Mouse (Mus musculus) forebrain, embryonic 10.5 days (tissue): ENCODE results near the gene Smg6. TPM values are rescaled to one million over a fixed set of nuclear protein-coding genes. Genes with fewer than 3 reads are reported as not detected.

ENCODE experiments used
- DNase-seq: peaks from one replicate; pipeline ENCODE4 v3.0.0-alpha.2; 2017; ENCODE audit warnings: low spot score; ENCODE audit errors: extremely low spot score
- H3K27ac ChIP-seq: fragments of 300-500 bp; sonication (generic); 2 replicates; pipeline ENCODE4 v1.5.1; 2016; ENCODE audit warnings: mild to moderate bottlenecking
- H3K27me3 ChIP-seq: fragments of 300-500 bp; sonication (generic); 2 replicates; pipeline ENCODE4 v1.6.1; 2016; ENCODE audit warnings: mild to moderate bottlenecking; ENCODE audit not compliant: poor library complexity, severe bottlenecking
- H3K36me3 ChIP-seq: fragments of 300-500 bp; sonication (generic); replicated peaks from 2 replicates; pipeline ENCODE4 v1.6.1; 2016; ENCODE audit warnings: mild to moderate bottlenecking, moderate library complexity
- H3K4me1 ChIP-seq: fragments of 300-500 bp; sonication (generic); 2 replicates; pipeline ENCODE4 v1.6.1; 2016
- H3K4me3 ChIP-seq: fragments of 300-500 bp; sonication (generic); 2 replicates; pipeline ENCODE4 v1.5.1; 2016; ENCODE audit warnings: mild to moderate bottlenecking, moderate library complexity
- H3K9me3 ChIP-seq: fragments of 300-500 bp; sonication (generic); 2 replicates; pipeline ENCODE4 v1.6.1; 2016; ENCODE audit warnings: mild to moderate bottlenecking, moderate library complexity
- WGBS: fragments of 180-500 bp; shearing (Covaris S2); methylation state at CpG from one replicate; pipeline ENCODE4 v1.1.7; 2016; 5-methylcytosine and 5-hydroxymethylcytosine counted together
- polyA plus RNA-seq: library from polyadenylated mRNA; unstranded; fragments of >200 nt; fragmentation: Nextera tagmentation; extraction: Ambion mirVana; gene quantifications from 2 replicates; pipeline ENCODE4 v1.2.1, GENCODE M21; 2016

Smg6 gene
- polyA plus RNA-seq, 1 experiment from 2014 or later, result 18.5 TPM

GRCm38 (mm10) chr11:75047066-75047465 lies 121.4 kb downstream of the Smg6 start:
- DNase-seq, result no peak
- no peak overlapping the region for H3K27ac ChIP-seq
- H3K9me3 ChIP-seq, result no peaks in the 10 kb centered on the region
- peaks cover 27% of the 10 kb centered on the region for H3K4me1 ChIP-seq
- H3K27me3 ChIP-seq, result no peaks in the 10 kb centered on the region
- peaks cover 71% of the 10 kb centered on the region for H3K36me3 ChIP-seq
- H3K4me3 ChIP-seq, result no peak overlapping the region
- WGBS, result 81% methylated on average over 6 of the region's 6 CpGs

- Histone ChIP-seq H3K27ac (no peak overlapping the region), H3K27me3 (no peaks in the 10 kb centered on the region), H3K9me3 (no peaks in the 10 kb centered on the region), H3K4me3 (no peak overlapping the region), H3K4me1 (peaks cover 29% of the 10 kb centered on the region), H3K36me3 (peaks cover 69% of the 10 kb centered on the region)
- DNase-seq, result no peak
- 86% methylated on average over 7 of the region's 7 CpGs for WGBS
These were observed 122.2 kb downstream of the Smg6 start for GRCm38 (mm10) chr11:75047736-75048407.

- H3K4me3 ChIP-seq, result no peak overlapping the region
- H3K27me3 ChIP-seq, result no peaks in the 10 kb centered on the region
- no peak overlapping the region for H3K27ac ChIP-seq
- H3K9me3 ChIP-seq, result no peaks in the 10 kb centered on the region
- peaks cover 72% of the 10 kb centered on the region for H3K36me3 ChIP-seq
- DNase-seq, result no peak
- WGBS, result 59% methylated on average over 2 of the region's 2 CpGs
- H3K4me1 ChIP-seq, result peaks cover 38% of the 10 kb centered on the region
These were observed 123.5 kb downstream of the Smg6 start for GRCm38 (mm10) chr11:75049146-75049545.

GRCm38 (mm10) chr11:75049807-75050206 lies 124.2 kb downstream of the Smg6 start:
- 83% methylated on average over 2 of the region's 2 CpGs for WGBS
- no peak for DNase-seq
- Histone ChIP-seq H3K4me1 (peaks cover 38% of the 10 kb centered on the region), H3K27ac (no peak overlapping the region), H3K9me3 (no peaks in the 10 kb centered on the region), H3K27me3 (no peaks in the 10 kb centered on the region), H3K4me3 (no peak overlapping the region), H3K36me3 (peaks cover 73% of the 10 kb centered on the region)

- peak overlapping the region; percentile 68; the same call in 1 of the 2 replicates for H3K27ac ChIP-seq
- no peak for DNase-seq
- H3K4me1 ChIP-seq, result peaks cover 38% of the 10 kb centered on the region
- WGBS, result 87% methylated on average over 1 of the region's 1 CpGs
- H3K9me3 ChIP-seq, result no peaks in the 10 kb centered on the region
- H3K36me3 ChIP-seq, result peaks cover 70% of the 10 kb centered on the region
- no peak overlapping the region for H3K4me3 ChIP-seq
- no peaks in the 10 kb centered on the region for H3K27me3 ChIP-seq
These were observed 125.6 kb downstream of the Smg6 start for GRCm38 (mm10) chr11:75051239-75051638.

GRCm38 (mm10) chr11:75051712-75052550 lies 126.3 kb downstream of the Smg6 start:
- no peaks in the 10 kb centered on the region for H3K27me3 ChIP-seq
- no peaks in the 10 kb centered on the region for H3K9me3 ChIP-seq
- peaks cover 38% of the 10 kb centered on the region for H3K4me1 ChIP-seq
- DNase-seq, result no peak
- 75% methylated on average over 13 of the region's 13 CpGs for WGBS
- H3K4me3 ChIP-seq, result no peak overlapping the region
- peaks cover 65% of the 10 kb centered on the region for H3K36me3 ChIP-seq
- peak overlapping the region; percentile 68; the same call in 1 of the 2 replicates for H3K27ac ChIP-seq

GRCm38 (mm10) chr11:75053020-75053419 lies 127.4 kb downstream of the Smg6 start:
- no peak for DNase-seq
- Histone ChIP-seq H3K36me3 (peaks cover 60% of the 10 kb centered on the region), H3K4me3 (no peak overlapping the region), H3K9me3 (no peaks in the 10 kb centered on the region), H3K4me1 (peaks cover 38% of the 10 kb centered on the region), H3K27me3 (no peaks in the 10 kb centered on the region), H3K27ac (no peak overlapping the region; the same call in 1 of the 2 replicates)
- WGBS, result 91% methylated on average over 2 of the region's 2 CpGs

GRCm38 (mm10) chr11:75053722-75054121 lies 128.1 kb downstream of the Smg6 start:
- 72% methylated on average over 7 of the region's 7 CpGs for WGBS
- Histone ChIP-seq H3K4me1 (peaks cover 38% of the 10 kb centered on the region), H3K27ac (no peak overlapping the region; the same call in 1 of the 2 replicates), H3K4me3 (no peak overlapping the region), H3K9me3 (no peaks in the 10 kb centered on the region), H3K27me3 (no peaks in the 10 kb centered on the region), H3K36me3 (peaks cover 60% of the 10 kb centered on the region)
- no peak for DNase-seq

GRCm38 (mm10) chr11:75054184-75054877 lies 128.7 kb downstream of the Smg6 start:
- peaks cover 63% of the 10 kb centered on the region for H3K36me3 ChIP-seq
- no peaks in the 10 kb centered on the region for H3K27me3 ChIP-seq
- no peak for DNase-seq
- H3K4me3 ChIP-seq, result no peak overlapping the region
- 0 out of 2 replicates have a peak overlapping the region, but pooled peaks have one; percentile 35 for H3K27ac ChIP-seq
- 78% methylated on average over 5 of the region's 5 CpGs for WGBS
- H3K4me1 ChIP-seq, result peaks cover 37% of the 10 kb centered on the region
- H3K9me3 ChIP-seq, result no peaks in the 10 kb centered on the region

GRCm38 (mm10) chr11:75054878-75055214 lies 129.2 kb downstream of the Smg6 start:
- 97% methylated on average over 3 of the region's 3 CpGs for WGBS
- DNase-seq, result no peak
- no peaks in the 10 kb centered on the region for H3K9me3 ChIP-seq
- peaks cover 61% of the 10 kb centered on the region for H3K36me3 ChIP-seq
- peaks cover 32% of the 10 kb centered on the region for H3K4me1 ChIP-seq
- H3K27ac ChIP-seq, result no peak overlapping the region
- no peaks in the 10 kb centered on the region for H3K27me3 ChIP-seq
- H3K4me3 ChIP-seq, result no peak overlapping the region

GRCm38 (mm10) chr11:75062650-75063049 lies 137.0 kb downstream of the Smg6 start:
- 95% methylated on average over 6 of the region's 6 CpGs for WGBS

GRCm38 (mm10) chr11:75064266-75064665 lies 138.6 kb downstream of the Smg6 start:
- no peak for DNase-seq
- H3K27ac ChIP-seq, result no peak overlapping the region
- peaks cover 8% of the 10 kb centered on the region for H3K36me3 ChIP-seq
- no peaks in the 10 kb centered on the region for H3K4me1 ChIP-seq
- no peaks in the 10 kb centered on the region for H3K27me3 ChIP-seq
- H3K4me3 ChIP-seq, result no peak overlapping the region
- H3K9me3 ChIP-seq, result no peaks in the 10 kb centered on the region
- 97% methylated on average over 1 of the region's 1 CpGs for WGBS

More at GRCm38 (mm10) chr11:75062650-75063049, 137.0 kb downstream of the Smg6 start:
- H3K9me3 ChIP-seq, result no peaks in the 10 kb centered on the region
- no peaks in the 10 kb centered on the region for H3K4me1 ChIP-seq
- no peak for DNase-seq
- no peak overlapping the region for H3K4me3 ChIP-seq
- H3K27ac ChIP-seq, result no peak overlapping the region
- peaks cover 15% of the 10 kb centered on the region for H3K36me3 ChIP-seq
- H3K27me3 ChIP-seq, result no peaks in the 10 kb centered on the region
